Mouse (Mus musculus) myocyte (in vitro differentiated cells): ENCODE data around the gene Serping1. TPM values are rescaled to one million over a fixed set of nuclear protein-coding genes. Genes with fewer than 3 reads are reported as not detected.

ENCODE experiments used
- H3K27me3 ChIP-seq: one replicate; pipeline ENCODE4 v1.6.1; 2011; ENCODE audit not compliant: control insufficient read depth, insufficient read depth, insufficient read length
- H3K36me3 ChIP-seq: one replicate; pipeline ENCODE4 v1.6.1; 2011; ENCODE audit not compliant: control insufficient read depth, insufficient read depth
- H3K4me2 ChIP-seq: one replicate; pipeline ENCODE4 v1.6.1; 2011; ENCODE audit warnings: low read depth, control low read depth
- H3K4me3 ChIP-seq: one replicate; pipeline ENCODE4 v1.5.1; 2011; ENCODE audit warnings: mild to moderate bottlenecking, control low read depth, moderate library complexity
- H3K79me2 ChIP-seq: one replicate; pipeline ENCODE4 v1.6.1; 2011; ENCODE audit not compliant: control insufficient read depth, insufficient read depth
- H3ac ChIP-seq: one replicate; pipeline ENCODE4 v1.6.1; 2011; ENCODE audit not compliant: control insufficient read depth, insufficient read length
- CEBPB ChIP-seq: IDR thresholded peaks from 2 replicates; pipeline ENCODE4 v1.6.1; 2011; ENCODE audit warnings: mild to moderate bottlenecking, moderate library complexity; ENCODE audit not compliant: poor library complexity, insufficient read depth, severe bottlenecking
- E2F4 ChIP-seq: IDR thresholded peaks from one replicate; pipeline ENCODE4 v1.6.1; 2011; ENCODE audit warnings: mild to moderate bottlenecking, control low read depth, moderate library complexity; ENCODE audit not compliant: insufficient read depth
- MAX ChIP-seq: IDR thresholded peaks from one replicate; pipeline ENCODE4 v1.6.1; 2011; ENCODE audit warnings: low read depth, mild to moderate bottlenecking, control low read depth
- MYOD1 ChIP-seq, 3 experiments: IDR thresholded peaks; one replicate each; pipeline ENCODE4 v1.6.1; 2011; ENCODE audit warnings: control low read depth in 2 of 3, low read depth in 2 of 3, mild to moderate bottlenecking in 2 of 3, moderate library complexity in 1 of 3; ENCODE audit not compliant: insufficient read length in 2 of 3, control insufficient read depth in 1 of 3
- MYOG ChIP-seq, 3 experiments: IDR thresholded peaks; one replicate each; pipeline ENCODE4 v1.6.1; 2011; ENCODE audit warnings: control low read depth in 2 of 3, low read depth in 2 of 3, mild to moderate bottlenecking in 2 of 3; ENCODE audit not compliant: insufficient read length in 2 of 3, control insufficient read depth in 1 of 3, insufficient read depth in 1 of 3
- POLR2A ChIP-seq: IDR thresholded peaks from one replicate; pipeline ENCODE4 v1.6.1; 2011; ENCODE audit warnings: low read depth, mild to moderate bottlenecking, control low read depth, moderate library complexity; ENCODE audit not compliant: insufficient read length
- POLR2AphosphoS2 ChIP-seq: IDR thresholded peaks from one replicate; pipeline ENCODE4 v1.6.1; 2011; ENCODE audit warnings: low read depth, control low read depth; ENCODE audit not compliant: insufficient read length
- REST ChIP-seq: IDR thresholded peaks from one replicate; pipeline ENCODE4 v1.6.1; 2011; ENCODE audit warnings: mild to moderate bottlenecking, control low read depth, moderate library complexity; ENCODE audit not compliant: insufficient read depth, insufficient read length
- SRF ChIP-seq: IDR thresholded peaks from one replicate; pipeline ENCODE4 v1.6.1; 2011; ENCODE audit warnings: low read depth; ENCODE audit not compliant: control insufficient read depth, insufficient read length
- TCF12 ChIP-seq: IDR thresholded peaks from one replicate; pipeline ENCODE4 v1.6.1; 2011; ENCODE audit warnings: mild to moderate bottlenecking, control low read depth; ENCODE audit not compliant: poor library complexity, insufficient read depth, severe bottlenecking
- TCF3 ChIP-seq: IDR thresholded peaks from one replicate; pipeline ENCODE4 v1.6.1; 2011; ENCODE audit warnings: low read depth, control low read depth; ENCODE audit not compliant: insufficient read length
- USF1 ChIP-seq: IDR thresholded peaks from one replicate; pipeline ENCODE4 v1.6.1; 2011; ENCODE audit warnings: low read depth, mild to moderate bottlenecking, control low read depth, moderate library complexity
- polyA plus RNA-seq: library from polyadenylated mRNA; unstranded; fragments of >200 nt; fragmentation: generic; extraction: Trizol; gene quantifications from one replicate; pipeline ENCODE4 v1.2.1, GENCODE M21; 2012; ENCODE audit warnings: missing spikeins

Serping1 gene
- 0.62 TPM for polyA plus RNA-seq

DNA sequence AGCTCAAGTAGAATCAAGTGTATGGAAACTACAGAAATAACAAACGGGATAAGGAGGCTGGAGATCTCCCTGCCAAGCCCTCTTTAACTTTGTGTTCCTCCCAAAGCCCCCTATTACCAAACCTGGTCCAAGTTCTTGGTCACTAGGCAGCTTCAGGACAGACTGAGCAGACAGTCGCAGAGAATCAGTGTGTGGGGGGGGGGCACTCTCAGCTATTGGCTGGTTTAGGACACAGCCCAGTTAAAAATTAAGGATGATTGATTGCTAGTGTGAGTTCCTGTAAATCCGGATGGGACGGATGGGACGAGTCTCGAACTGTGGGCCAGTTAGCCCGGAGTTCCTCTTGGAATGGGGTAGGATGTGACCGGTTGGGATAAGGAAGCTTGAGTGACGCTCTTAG, at the start of gene Serping1:
Gene Serping1 (minus strand): TSS at position 204 of the 400 bp plus-strand sequence.
- H3K4me3 ChIP-seq: no peak within 1 kb of the TSS

DNA sequence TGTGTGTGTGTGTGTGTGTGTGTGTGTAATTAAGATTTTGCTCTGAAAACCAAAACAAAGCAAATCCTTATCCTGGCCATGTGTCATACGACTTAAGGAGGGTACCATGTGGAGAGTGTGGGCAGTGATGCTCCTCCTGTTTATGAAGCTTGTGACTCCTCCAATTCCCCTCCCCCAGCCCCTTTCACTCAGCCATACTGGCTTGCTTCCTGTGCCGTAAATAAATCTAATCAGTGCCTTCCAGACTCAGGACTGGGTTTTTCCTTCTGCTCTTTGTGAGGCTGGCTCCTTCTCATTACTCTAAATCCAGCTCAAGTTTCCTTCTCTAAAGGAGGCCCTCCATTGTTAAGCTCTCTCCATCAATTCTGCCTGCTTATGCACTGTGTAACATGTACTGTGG, 48.0 kb upstream of the Serping1 start:
- no peak for TF ChIP-seq E2F4
- TF ChIP-seq MAX: no peak
- no peak for TF ChIP-seq TCF12
- TF ChIP-seq USF1: no peak
- TF ChIP-seq REST: no peak
- TF ChIP-seq POLR2A: no peak
- TF ChIP-seq SRF: no peak
- no peak for TF ChIP-seq MYOD1 (IDR thresholded peaks at IDR 0.05; ENCODE audit: control insufficient read depth in 1 of 3, insufficient read length in 2 of 3, low read depth in 2 of 3)
- no peak for TF ChIP-seq POLR2AphosphoS2
- no peak for TF ChIP-seq TCF3
- TF ChIP-seq MYOG (IDR thresholded peaks at IDR 0.05; ENCODE audit: control insufficient read depth in 1 of 3, insufficient read depth in 1 of 3, insufficient read length in 2 of 3, low read depth in 2 of 3): no peak
- TF ChIP-seq CEBPB: no peak
- Histone ChIP-seq H3K36me3 (no peaks in the 10 kb centered on the region), H3K4me2 (no peak overlapping the region), H3K79me2 (peaks cover 14% of the 10 kb centered on the region), H3ac (no peak overlapping the region), H3K4me3 (no peak overlapping the region), H3K27me3 (no peaks in the 10 kb centered on the region)

More for the DNA sequence above, at the start of gene Serping1:
- no peak within 1 kb of the TSS for H3ac ChIP-seq
- H3K4me2 ChIP-seq: no peak within 1 kb of the TSS
- no peaks in the 10 kb centered on the region for H3K27me3 ChIP-seq
- H3K36me3 ChIP-seq: no peaks in the 10 kb centered on the region
- no peaks in the 10 kb centered on the region for H3K79me2 ChIP-seq
- no peak for TF ChIP-seq MYOG (IDR thresholded peaks at IDR 0.05; ENCODE audit: control insufficient read depth in 1 of 3, insufficient read depth in 1 of 3, insufficient read length in 2 of 3, low read depth in 2 of 3)
- TF ChIP-seq POLR2AphosphoS2: no peak
- no peak for TF ChIP-seq REST
- TF ChIP-seq MYOD1 (IDR thresholded peaks at IDR 0.05; ENCODE audit: control insufficient read depth in 1 of 3, insufficient read length in 2 of 3, low read depth in 2 of 3): no peak
- no peak for TF ChIP-seq CEBPB
- TF ChIP-seq USF1: no peak
- TF ChIP-seq MAX: no peak
- TF ChIP-seq TCF3: no peak

DNA sequence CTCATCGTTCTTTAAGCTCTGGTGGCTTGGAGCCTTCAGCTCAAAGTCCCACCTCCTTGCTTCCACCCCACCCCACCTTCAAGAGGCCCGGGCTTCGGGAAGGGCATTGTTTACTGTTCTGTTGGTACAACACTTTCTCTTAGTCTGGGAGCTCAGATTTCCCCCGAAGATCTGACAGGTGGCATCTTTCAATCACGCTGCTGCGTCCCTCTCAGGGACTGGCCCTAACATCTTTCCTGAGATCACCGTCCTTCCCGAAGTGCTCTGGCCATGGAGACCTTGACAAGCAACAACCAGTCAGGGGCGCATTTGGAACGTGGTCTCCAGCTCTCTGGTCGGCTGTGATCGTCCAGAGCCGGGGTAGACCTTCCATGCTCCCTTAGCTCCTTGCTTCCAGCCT, 47.3 kb upstream of the Serping1 start, which contains the start of gene Smtnl1:
Gene Smtnl1 (minus strand): TSS at position 101 of the 400 bp plus-strand sequence.
- Histone ChIP-seq H3ac (no peak within 1 kb of the TSS), H3K4me2 (no peak within 1 kb of the TSS), H3K4me3 (no peak within 1 kb of the TSS), H3K79me2 (peaks cover 7% of the 10 kb centered on the region), H3K36me3 (no peaks in the 10 kb centered on the region), H3K27me3 (no peaks in the 10 kb centered on the region)
- TF ChIP-seq MYOD1 (IDR thresholded peaks at IDR 0.05; ENCODE audit: control insufficient read depth in 1 of 3, insufficient read length in 2 of 3, low read depth in 2 of 3) (no peak), CEBPB (no peak)

DNA sequence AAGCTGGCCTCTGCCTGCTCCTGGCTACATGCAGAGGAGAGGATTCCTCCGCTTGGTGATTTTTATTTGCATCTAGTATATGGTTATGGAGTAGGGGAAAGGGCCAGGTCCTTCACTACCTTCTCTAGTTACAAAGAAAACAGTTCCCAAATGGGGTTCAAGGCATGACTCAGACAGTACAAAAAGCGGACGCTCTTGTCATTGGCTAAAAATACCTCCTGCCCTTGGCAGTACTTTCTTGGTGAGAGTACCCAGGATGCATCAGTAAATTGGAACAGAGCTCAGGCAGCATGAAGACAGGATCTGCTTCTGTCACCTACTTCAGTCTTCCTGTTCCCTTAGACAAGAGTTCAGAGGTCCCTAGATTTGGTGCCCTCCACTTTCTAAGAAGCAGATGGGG, 44.6 kb upstream of the Serping1 start:
- no peak overlapping the region for H3K4me3 ChIP-seq
- H3K79me2 ChIP-seq: no peaks in the 10 kb centered on the region
- H3K27me3 ChIP-seq: no peaks in the 10 kb centered on the region
- H3K4me2 ChIP-seq: peak overlapping the region; percentile 68
- H3ac ChIP-seq: no peak overlapping the region
- no peaks in the 10 kb centered on the region for H3K36me3 ChIP-seq
- TF ChIP-seq TCF3 (no peak), SRF (no peak), CEBPB (no peak), MYOG (IDR thresholded peaks at IDR 0.05; ENCODE audit: control insufficient read depth in 1 of 3, insufficient read depth in 1 of 3, insufficient read length in 2 of 3, low read depth in 2 of 3) (no peak), POLR2A (no peak)

DNA sequence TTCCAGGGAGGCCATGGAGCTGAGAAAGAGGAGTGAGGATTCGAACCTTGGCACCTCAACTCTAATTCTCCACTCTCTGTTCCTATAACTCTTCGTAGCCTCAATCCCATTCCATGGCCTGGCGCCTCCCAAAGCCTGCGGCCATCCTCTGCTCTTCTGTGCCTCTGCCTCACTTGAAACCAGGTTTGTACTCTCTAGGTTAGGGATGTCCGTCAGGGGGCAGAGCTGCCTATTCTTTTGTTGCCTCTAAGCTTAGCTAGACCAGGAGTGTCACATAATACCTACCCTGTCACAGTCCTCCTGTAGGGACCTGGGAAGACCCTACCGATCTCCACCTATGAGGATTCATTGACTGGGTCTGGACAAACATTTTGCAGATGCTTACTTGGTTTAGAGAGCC, 37.4 kb upstream of the Serping1 start:
- H3K4me2 ChIP-seq: no peak overlapping the region
- H3K4me3 ChIP-seq: no peak overlapping the region
- TF ChIP-seq TCF12 (no peak), TCF3 (no peak), CEBPB (no peak), POLR2A (no peak), MYOG (IDR thresholded peaks at IDR 0.05; ENCODE audit: control insufficient read depth in 1 of 3, insufficient read depth in 1 of 3, insufficient read length in 2 of 3, low read depth in 2 of 3) (no peak), USF1 (no peak), REST (no peak), E2F4 (no peak), SRF (no peak), MAX (no peak), POLR2AphosphoS2 (no peak)
- no peaks in the 10 kb centered on the region for H3K79me2 ChIP-seq
- no peaks in the 10 kb centered on the region for H3K36me3 ChIP-seq
- no peaks in the 10 kb centered on the region for H3K27me3 ChIP-seq
- H3ac ChIP-seq: no peak overlapping the region
